Mouse (Mus musculus) CH12F3 (cell line): Measurements from ENCODE around the gene Cox8b.

ENCODE experiments used
- in situ Hi-C: fragments of 300-500 bp; cut with MboI; formaldehyde crosslinking; loops from 2 replicates; pipeline ENCODE4 v1.14.3; 2020; ENCODE audit warnings: low sequenced_read_pairs

Cox8b gene

DNA sequence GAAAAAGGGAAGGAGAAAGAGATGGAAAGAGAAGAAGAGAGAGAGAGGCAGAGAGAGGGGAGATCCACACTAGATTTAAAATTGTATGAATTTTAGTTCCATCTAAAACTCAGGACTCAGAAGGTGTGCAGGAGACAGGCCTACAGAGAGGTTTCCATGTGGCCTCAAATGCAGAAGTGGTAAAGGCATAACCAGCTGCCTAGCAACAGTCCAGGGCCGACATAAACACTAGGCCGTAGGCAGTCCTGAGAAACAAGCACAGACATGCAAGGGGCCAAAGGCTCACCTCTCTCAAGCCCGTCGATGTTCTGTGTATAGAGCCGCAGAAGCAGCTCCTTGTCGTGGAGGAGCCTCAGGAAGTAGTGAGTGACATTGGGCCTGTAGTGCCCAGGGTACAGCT lies 22.9 kb downstream of the Cox8b start:
- in situ Hi-C loops, result no loop called here

DNA sequence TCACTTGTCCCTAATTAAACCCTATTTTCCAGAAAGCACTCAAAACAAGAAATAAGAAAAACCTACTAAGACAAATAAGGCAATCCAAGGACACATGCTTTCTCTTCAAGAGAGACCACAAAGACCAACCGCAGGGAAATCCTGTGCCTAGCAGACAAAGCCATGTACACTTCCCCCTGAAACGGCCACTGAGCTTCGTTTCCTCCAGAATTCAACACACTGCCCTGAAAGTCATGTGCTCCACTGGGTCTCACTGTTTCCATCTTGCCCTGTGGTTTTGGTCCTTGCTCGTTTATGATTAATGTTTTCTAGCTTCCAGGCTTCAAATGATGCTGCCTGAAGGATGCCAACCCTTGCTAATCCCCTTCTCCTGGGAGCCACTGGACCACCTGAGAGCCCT lies 26.0 kb downstream of the Cox8b start:
- in situ Hi-C loops, result no loop called here

DNA sequence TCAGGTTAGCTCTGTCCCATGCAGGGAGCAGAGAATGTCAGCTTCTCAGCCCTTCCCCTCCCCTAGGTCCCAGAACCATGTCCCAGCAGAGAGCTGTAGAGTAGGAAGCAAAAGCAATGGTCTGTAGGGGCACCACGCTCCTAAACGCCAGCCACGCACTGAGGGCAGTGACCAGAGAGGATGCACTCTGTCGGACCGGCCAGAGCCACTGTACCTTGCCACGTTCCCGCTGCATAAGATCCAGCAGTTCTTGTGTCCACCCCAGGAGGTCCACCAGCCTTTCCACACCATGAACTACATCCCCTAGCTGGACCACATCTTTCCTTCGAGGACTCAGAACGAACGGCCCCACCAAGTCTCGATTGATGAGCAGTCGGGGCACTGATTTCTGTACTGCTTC lies 35.5 kb downstream of the Cox8b start:
- in situ Hi-C loops, result no loop called here

DNA sequence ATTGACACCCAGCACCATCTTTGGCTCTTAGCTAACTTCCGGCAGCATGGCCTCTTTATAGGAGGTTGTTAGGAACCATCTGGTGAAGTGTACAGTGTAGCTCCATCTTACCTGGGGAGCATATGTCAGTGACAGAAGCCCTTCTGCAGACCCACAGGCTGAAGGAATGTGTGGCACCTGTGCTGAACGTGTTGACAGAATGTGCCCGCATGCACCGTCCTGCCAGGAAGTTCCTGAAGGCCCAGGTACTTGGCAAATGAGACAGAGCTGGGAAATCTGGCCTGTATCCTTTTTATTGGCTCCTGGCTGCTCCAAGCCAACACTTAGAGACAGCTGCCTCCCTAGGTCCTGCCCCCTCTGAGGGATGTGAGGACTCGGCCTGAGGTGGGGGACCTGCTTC lies 39.5 kb downstream of the Cox8b start:
- in situ Hi-C loops, result no loop called here

DNA sequence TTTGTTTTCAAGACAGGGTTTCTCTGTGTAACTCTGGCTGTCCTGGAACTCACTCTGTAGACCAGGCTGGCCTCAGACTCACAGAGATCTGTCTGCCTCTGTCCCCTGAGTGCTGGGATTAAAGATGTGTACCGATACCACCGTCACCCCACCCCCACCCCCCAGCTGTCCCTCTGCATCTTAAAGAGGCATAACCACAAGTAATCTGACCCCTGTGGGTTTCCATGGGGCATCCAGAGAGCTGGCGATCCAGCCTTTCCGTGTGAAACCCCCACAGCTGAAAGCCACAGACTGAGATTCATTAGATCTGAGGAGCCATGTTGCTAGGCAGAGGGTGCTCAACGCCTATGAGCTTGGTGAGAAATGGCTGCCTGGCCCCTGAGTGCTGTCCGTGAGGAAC lies 40.2 kb downstream of the Cox8b start:
- in situ Hi-C loops, result no loop called here

DNA sequence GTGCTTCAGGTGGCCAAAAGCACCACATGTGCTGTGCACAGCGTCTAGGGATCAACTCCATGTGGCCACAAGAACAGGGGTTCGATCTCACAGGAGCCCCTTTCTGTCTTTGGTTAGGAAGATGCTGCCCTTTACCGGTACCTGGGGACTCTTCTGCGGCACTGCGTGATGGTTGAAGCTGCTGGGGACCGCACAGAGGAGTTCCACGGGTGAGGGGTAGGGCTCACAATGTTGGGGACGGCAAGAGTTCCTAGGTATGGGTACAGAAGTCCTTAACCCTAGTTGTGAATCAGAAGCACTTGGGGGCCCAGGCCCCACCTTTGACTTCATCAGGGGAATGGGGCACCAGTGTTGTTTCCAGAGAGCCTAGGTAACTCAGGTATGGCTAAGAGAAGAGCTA lies 41.5 kb downstream of the Cox8b start:
- in situ Hi-C loops, result no loop called here

DNA sequence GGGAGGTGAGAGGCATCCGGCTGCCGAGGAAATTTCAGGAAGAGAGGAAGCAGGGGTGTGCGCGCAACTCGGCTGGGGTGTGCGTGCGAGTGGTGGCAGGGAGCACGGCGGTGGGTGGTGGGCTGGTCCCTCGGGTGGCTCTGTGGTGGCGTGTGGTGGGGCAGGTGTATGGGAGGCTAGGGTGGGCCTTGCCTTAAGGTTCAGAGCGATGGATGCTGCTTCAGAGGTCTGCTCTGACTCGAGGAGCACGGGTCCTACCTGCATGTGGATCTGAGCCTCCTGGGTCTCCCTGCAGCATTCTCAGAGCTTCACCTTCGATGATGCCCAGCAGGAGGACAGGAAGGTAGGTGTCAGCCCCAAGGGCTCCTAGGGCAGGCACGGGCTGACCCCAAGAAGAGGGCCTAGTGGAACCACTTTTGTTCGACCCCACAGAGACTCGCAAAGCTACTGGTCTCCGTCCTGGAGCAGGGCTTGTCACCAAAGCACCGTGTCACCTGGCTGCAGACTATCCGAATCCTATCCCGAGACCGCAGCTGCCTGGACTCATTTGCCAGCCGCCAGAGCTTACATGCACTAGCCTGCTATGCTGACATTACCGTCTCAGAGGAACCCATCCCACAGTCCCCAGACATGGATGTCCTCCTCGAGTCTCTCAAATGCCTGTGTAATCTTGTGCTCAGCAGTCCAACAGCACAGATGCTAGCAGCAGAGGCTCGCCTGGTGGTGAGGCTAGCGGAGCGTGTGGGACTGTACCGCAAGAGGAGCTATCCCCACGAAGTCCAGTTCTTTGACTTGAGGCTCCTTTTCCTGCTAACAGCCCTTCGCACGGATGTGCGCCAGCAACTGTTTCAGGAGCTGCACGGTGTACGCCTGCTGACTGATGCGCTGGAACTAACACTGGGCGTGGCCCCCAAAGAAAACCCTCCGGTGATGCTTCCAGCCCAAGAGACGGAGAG lies 42.4 kb downstream of the Cox8b start, which contains the start of gene Bet1l:
TSS of gene Bet1l (minus strand) at position 28 of the 956 bp plus-strand sequence.
- in situ Hi-C loops, result no loop called here

DNA sequence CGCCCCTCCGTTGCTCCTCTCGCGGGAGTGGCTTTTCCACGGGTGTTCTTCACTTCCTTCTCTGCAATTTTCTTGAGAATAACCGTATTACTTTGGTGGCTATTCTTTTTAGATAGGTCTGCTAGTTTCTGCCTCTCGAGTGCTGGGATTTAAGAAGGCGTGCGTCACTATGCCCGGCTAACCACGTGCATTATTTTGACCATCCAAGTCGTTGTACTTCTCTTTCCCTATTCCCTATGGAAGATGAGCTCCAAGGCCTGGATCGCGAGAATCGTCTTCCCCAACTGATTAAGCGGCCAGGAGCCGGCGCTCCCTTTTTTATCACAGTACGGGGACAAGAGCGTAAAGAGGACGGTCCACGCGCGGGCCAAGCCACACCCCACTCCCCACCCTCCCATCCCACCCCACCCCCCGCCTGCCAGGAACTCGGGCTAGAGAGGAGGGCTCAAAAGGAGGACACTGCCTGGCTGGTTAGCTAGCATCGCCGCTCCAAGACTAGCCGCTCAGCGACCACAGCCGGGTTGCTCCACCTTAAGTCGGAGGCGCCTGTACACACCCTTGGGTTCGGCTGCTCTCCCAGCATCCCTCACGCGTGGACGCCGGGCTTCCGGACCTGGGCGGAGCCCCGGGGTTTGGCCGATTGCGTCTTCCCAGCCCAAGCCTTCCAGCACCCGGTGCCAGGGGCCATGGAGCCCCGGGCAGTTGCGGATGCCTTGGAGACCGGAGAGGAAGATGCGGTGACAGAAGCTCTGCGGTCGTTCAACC lies 43.3 kb downstream of the Cox8b start, which contains the start of gene Ric8a:
TSS of gene Ric8a (plus strand) at position 173 of the 765 bp plus-strand sequence.
- in situ Hi-C loops, result no loop called here

DNA sequence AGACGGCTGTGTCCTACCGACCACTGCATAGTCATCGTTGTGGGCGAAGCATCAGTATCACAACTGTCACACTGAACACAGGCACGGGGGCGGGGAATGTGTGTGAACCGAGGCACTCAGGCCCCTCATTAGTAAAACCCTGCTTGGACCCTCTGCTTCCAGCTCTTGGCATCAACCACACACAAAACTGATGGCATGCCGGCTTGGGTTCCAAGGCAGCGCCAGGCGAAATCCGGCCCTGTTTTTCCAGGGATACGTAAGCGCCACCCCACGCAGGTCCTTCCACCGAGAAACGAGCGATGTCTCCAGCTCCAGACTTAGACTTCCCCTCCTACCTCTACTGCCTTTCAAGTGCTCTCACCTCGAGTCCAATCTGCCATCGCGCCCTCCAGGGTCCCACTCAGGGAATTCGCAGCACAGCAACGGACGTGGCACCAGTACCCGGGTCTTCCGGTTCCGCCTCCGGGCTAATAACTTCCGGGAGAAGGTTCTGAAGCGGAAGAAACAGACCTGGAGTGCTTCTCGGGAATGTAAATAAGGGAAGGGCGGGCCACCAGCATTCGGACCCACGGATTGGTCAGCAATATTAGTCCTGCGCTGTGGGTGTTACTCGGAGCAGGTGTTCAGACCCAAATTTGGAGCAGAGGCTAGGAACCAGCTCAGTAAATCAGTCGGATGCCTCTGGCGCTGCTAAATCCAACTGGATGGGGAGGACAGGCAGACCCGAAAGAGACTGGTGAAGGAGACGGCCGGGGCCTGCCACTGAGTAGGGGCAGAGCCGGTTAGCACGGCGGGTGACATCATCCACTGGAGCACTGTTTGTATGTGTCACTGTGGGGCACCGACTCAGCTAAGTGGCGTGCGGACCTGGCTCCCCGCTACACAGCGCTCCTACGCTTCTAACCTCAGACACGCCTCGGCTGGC lies 44.1 kb downstream of the Cox8b start, which contains the start of gene Gm45785:
TSS of gene Gm45785 (minus strand) at position 472 of the 925 bp plus-strand sequence.
- in situ Hi-C loops, result no loop called here

DNA sequence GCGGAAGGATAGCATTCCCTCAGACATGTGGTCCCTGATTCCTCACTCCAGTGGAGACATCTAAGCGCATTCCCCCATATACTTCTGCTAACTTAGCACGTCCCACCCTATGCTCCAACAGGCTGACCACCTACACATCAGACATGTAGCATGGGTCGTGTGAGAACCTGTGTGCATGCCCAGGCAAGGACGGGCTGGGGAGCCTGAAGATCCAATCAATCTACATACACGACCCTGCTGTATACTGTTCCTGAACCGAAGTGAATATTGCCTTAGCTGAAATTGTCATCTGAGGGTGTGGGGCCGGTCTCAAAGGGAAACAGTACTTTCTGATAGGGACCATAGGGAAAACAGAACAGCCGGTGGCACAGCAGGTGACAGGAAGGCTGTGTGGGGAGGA lies 45.1 kb downstream of the Cox8b start:
- in situ Hi-C loops, result no loop called here

DNA sequence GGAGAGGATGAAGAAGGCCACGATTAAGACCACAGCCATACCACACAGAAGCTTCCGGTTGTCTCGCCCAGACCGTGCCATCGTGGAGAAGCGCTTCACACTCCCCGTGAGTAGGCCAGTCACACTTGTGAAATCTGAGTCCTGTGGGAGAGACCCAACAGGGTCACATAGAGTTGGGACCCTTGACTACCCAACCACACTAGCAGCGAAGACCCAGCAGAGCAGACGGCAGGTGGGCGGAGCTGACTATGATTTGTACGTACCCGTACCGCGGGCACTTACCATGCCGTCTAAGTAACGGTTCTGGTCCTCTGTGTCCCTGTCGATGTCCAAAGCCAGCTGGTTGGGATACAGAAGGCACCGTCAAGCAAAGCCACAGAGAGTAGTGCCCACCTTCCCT lies 45.8 kb downstream of the Cox8b start:
- in situ Hi-C loops, result no loop called here

DNA sequence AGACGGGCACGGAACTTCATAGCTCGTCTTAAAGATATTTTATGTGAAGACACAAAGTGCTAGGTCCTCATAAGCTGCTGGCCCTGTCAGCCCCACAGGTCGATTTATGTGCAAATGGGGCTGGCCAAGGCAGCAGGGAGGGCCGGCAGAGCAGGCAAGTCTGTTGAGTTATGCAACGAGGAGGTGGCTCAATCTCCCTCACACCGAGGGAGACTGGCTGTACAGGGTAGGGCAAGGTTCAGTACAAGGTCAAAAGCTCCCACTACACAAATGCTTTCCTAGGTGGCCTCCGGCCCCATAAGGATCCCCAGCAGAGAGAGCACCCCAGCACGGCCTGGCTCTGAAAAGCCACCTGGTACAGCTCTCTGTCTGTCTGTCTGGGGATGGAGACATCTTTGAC lies 46.9 kb downstream of the Cox8b start:
- in situ Hi-C loops, result no loop called here

DNA sequence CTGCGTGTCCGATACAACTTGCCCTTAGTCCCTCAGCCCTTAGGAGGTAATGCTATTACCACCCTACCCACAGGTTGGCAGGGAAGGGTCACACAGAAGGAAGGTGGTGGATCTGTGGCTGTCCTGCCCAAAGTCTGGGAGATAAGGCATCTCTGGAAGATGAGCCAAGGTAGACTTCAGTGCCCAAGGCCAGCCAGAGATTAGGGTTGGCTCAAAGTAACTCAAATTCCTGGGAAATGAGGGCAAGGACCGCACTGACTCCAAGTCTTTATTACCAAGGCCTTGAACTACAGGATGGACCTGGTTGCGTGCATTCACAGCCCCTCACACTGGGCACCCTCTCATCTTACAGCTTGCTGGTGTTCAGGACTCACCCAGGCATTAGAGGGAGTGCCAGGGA lies 48.3 kb downstream of the Cox8b start:
- in situ Hi-C loops, result no loop called here
